Mouse (Mus musculus) hindbrain, embryonic 11.5 days (tissue): ENCODE measurements around the gene Fam193b. TPM values are rescaled to one million over a fixed set of nuclear protein-coding genes. Genes with fewer than 3 reads are reported as not detected.

ENCODE experiments used
- ATAC-seq: fragments of 200-750 bp; cut with Nextera tagmentation; 2 replicates; pipeline ENCODE4 v1.8.0; 2017; ENCODE audit warnings: mild to moderate bottlenecking, moderate TSS enrichment, moderate library complexity; ENCODE audit not compliant: low FRiP score
- DNase-seq: peaks from one replicate; pipeline ENCODE4 v3.0.0-alpha.2; 2015; ENCODE audit warnings: low spot score
- H3K27ac ChIP-seq: fragments of 300-500 bp; sonication (generic); 2 replicates; pipeline ENCODE4 v1.5.1; 2014; ENCODE audit warnings: mild to moderate bottlenecking, low read depth, low read length
- H3K27me3 ChIP-seq: fragments of 300-500 bp; sonication (generic); 2 replicates; pipeline ENCODE4 v1.6.1; 2014; ENCODE audit warnings: mild to moderate bottlenecking, low read length, moderate library complexity, mixed read lengths; ENCODE audit not compliant: control insufficient read depth, insufficient read depth
- H3K36me3 ChIP-seq: fragments of 300-500 bp; sonication (generic); 2 replicates; pipeline ENCODE4 v1.6.1; 2014; ENCODE audit warnings: mild to moderate bottlenecking, low read length, moderate library complexity, mixed read lengths; ENCODE audit not compliant: control insufficient read depth, insufficient read depth
- H3K4me1 ChIP-seq: fragments of 300-500 bp; sonication (generic); replicated peaks from 2 replicates; pipeline ENCODE4 v1.6.1; 2014; ENCODE audit warnings: low read length, mixed read lengths; ENCODE audit not compliant: control insufficient read depth, insufficient read depth
- H3K4me2 ChIP-seq: fragments of 300-500 bp; sonication (generic); replicated peaks from 2 replicates; pipeline ENCODE4 v1.6.1; 2014; ENCODE audit warnings: mild to moderate bottlenecking, low read depth, low read length
- H3K4me3 ChIP-seq: fragments of 300-500 bp; sonication (generic); 2 replicates; pipeline ENCODE4 v1.5.1; 2014; ENCODE audit warnings: low read depth, low read length
- H3K9ac ChIP-seq: fragments of 300-500 bp; sonication (generic); 2 replicates; pipeline ENCODE4 v1.6.1; 2014; ENCODE audit warnings: low read depth, low read length
- H3K9me3 ChIP-seq: fragments of 300-500 bp; sonication (generic); 2 replicates; pipeline ENCODE4 v1.6.1; 2016; ENCODE audit warnings: low read length; ENCODE audit not compliant: control insufficient read depth
- WGBS: fragments of 180-500 bp; shearing (Covaris S2); extraction: QIAGEN DNeasy Blood & Tissue Kit; methylation state at CpG from one replicate; pipeline ENCODE4 v1.1.7; 2014; 5-methylcytosine and 5-hydroxymethylcytosine counted together
- polyA plus RNA-seq: library from polyadenylated mRNA; unstranded; fragments of >200 nt; fragmentation: Nextera tagmentation; extraction: Ambion mirVana; gene quantifications from 2 replicates; pipeline ENCODE4 v1.2.1, GENCODE M21; 2014

Fam193b gene
- polyA plus RNA-seq, 1 experiment from 2014 or later: 45.9 TPM

GRCm38 (mm10) chr13:55527834-55528772, 42.8 kb downstream of the Fam193b start:
- H3K9ac ChIP-seq: no peak overlapping the region
- no peaks in the 10 kb centered on the region for H3K27me3 ChIP-seq
- WGBS: 83% methylated on average over 18 of the region's 18 CpGs
- peaks cover 19% of the 10 kb centered on the region for H3K36me3 ChIP-seq
- no peak for DNase-seq
- no peaks in the 10 kb centered on the region for H3K9me3 ChIP-seq
- no peak overlapping the region for H3K4me3 ChIP-seq
- ATAC-seq: no peak
- no peaks in the 10 kb centered on the region for H3K4me1 ChIP-seq
- H3K4me2 ChIP-seq: no peak overlapping the region
- no peak overlapping the region; the same call in 1 of the 2 replicates for H3K27ac ChIP-seq

- no peak overlapping the region for H3K9ac ChIP-seq
- H3K4me1 ChIP-seq: no peaks in the 10 kb centered on the region
- no peaks in the 10 kb centered on the region for H3K27me3 ChIP-seq
- no peaks in the 10 kb centered on the region for H3K9me3 ChIP-seq
- WGBS: 88% methylated on average over 16 of the region's 16 CpGs
- H3K36me3 ChIP-seq: peaks cover 19% of the 10 kb centered on the region
- H3K27ac ChIP-seq: 0 out of 2 replicates have a peak overlapping the region, but pooled peaks have one; percentile 24
- no peak overlapping the region for H3K4me2 ChIP-seq
- ATAC-seq (no peak), DNase-seq (no peak)
- H3K4me3 ChIP-seq: no peak overlapping the region
Observed at GRCm38 (mm10) chr13:55527212-55527611, 43.7 kb downstream of the Fam193b start.

GRCm38 (mm10) chr13:55525733-55526553, 45.0 kb downstream of the Fam193b start:
- no peaks in the 10 kb centered on the region for H3K9me3 ChIP-seq
- no peak overlapping the region for H3K27ac ChIP-seq
- H3K4me3 ChIP-seq: no peak overlapping the region
- no peak overlapping the region for H3K4me2 ChIP-seq
- no peaks in the 10 kb centered on the region for H3K4me1 ChIP-seq
- DNase-seq (no peak), ATAC-seq (no peak)
- H3K9ac ChIP-seq: no peak overlapping the region
- H3K36me3 ChIP-seq: peaks cover 14% of the 10 kb centered on the region
- 84% methylated on average over 16 of the region's 16 CpGs for WGBS
- H3K27me3 ChIP-seq: no peaks in the 10 kb centered on the region

- Histone ChIP-seq H3K27ac (no peak overlapping the region), H3K27me3 (no peaks in the 10 kb centered on the region), H3K9me3 (no peaks in the 10 kb centered on the region), H3K36me3 (peaks cover 1% of the 10 kb centered on the region; the same call in 1 of the 2 replicates), H3K4me3 (no peak overlapping the region), H3K4me2 (no peak overlapping the region), H3K4me1 (no peaks in the 10 kb centered on the region), H3K9ac (0 out of 2 replicates have a peak overlapping the region, but pooled peaks have one; percentile 23)
- WGBS: 91% methylated on average over 23 of the region's 23 CpGs
- DNase-seq (no peak), ATAC-seq (no peak)
Observed at GRCm38 (mm10) chr13:55523951-55524600, 46.8 kb downstream of the Fam193b start.

GRCm38 (mm10) chr13:55523278-55523677, 47.6 kb downstream of the Fam193b start:
- Histone ChIP-seq H3K27ac (no peak overlapping the region; the same call in 1 of the 2 replicates), H3K9ac (0 out of 2 replicates have a peak overlapping the region, but pooled peaks have one; percentile 23), H3K4me2 (no peak overlapping the region), H3K9me3 (no peaks in the 10 kb centered on the region), H3K27me3 (no peaks in the 10 kb centered on the region), H3K36me3 (no peaks in the 10 kb centered on the region), H3K4me3 (no peak overlapping the region), H3K4me1 (no peaks in the 10 kb centered on the region)
- DNase-seq (peak; percentile 14), ATAC-seq (no peak)
- WGBS: 64% methylated on average over 17 of the region's 17 CpGs

GRCm38 (mm10) chr13:55522730-55523129, 48.2 kb downstream of the Fam193b start:
- DNase-seq (no peak), ATAC-seq (no peak)
- Histone ChIP-seq H3K4me2 (no peak overlapping the region), H3K4me1 (no peaks in the 10 kb centered on the region), H3K9me3 (no peaks in the 10 kb centered on the region), H3K4me3 (no peak overlapping the region), H3K36me3 (no peaks in the 10 kb centered on the region), H3K9ac (no peak overlapping the region), H3K27me3 (no peaks in the 10 kb centered on the region), H3K27ac (no peak overlapping the region)
- whole genome bisulfite sequencing: 65% methylated on average over 8 of the region's 8 CpGs

- no peak for DNase-seq
- no peak for ATAC-seq
- Histone ChIP-seq H3K9me3 (no peaks in the 10 kb centered on the region), H3K4me1 (no peaks in the 10 kb centered on the region), H3K4me2 (no peak overlapping the region), H3K4me3 (no peak overlapping the region), H3K36me3 (no peaks in the 10 kb centered on the region), H3K9ac (no peak overlapping the region), H3K27me3 (no peaks in the 10 kb centered on the region; the same call in 1 of the 2 replicates), H3K27ac (no peak overlapping the region)
- WGBS: 85% methylated on average over 4 of the region's 4 CpGs
Observed at GRCm38 (mm10) chr13:55519606-55520005, 51.3 kb downstream of the Fam193b start.

- ATAC-seq (no peak), DNase-seq (peak; percentile 92)
- Histone ChIP-seq H3K36me3 (no peaks in the 10 kb centered on the region), H3K9ac (no peak overlapping the region), H3K9me3 (no peaks in the 10 kb centered on the region), H3K4me3 (no peak overlapping the region), H3K27me3 (no peaks in the 10 kb centered on the region; the same call in 1 of the 2 replicates), H3K4me2 (no peak overlapping the region), H3K4me1 (peaks cover 5% of the 10 kb centered on the region), H3K27ac (no peak overlapping the region)
- WGBS: 5% methylated on average over 5 of the region's 5 CpGs
Observed at GRCm38 (mm10) chr13:55516955-55517354, 54.0 kb downstream of the Fam193b start.
